Mouse (Mus musculus): ENCODE results near the gene Egf.

DNA sequence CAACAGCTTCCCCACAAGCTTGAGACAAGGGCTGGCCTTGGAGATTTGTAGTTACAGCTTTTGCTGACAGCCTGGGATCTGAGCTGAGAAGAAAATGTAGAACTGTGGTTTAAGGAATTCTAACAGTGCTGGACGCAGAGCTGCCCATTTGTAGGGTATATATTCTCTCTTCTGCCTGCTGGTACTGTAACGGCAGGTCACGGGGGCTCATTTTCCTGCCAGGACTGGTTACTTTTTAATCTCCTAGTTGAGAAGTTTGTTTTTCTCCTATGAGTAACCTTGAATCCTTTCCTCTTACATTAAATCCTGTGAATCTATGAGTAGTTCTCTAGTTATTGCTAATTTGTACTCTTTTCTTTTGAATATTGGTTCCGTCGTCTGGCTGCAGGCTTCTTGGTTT, 38.7 kb upstream of the Egf start:
- no peak for TF ChIP-seq CTCF (IDR thresholded peaks at IDR 0.05)
- TF ChIP-seq POLR2A (IDR thresholded peaks at IDR 0.05; ENCODE audit: insufficient read depth, low read depth, low read length), result no peak

Data from heart, adult 2 months (tissue).